Mouse (Mus musculus) heart, adult 18-20 months (tissue): ENCODE data around the gene Cxcr4. TPM values are rescaled to one million over a fixed set of nuclear protein-coding genes. Genes with fewer than 3 reads are reported as not detected.

Experiments used
- total RNA-seq, 2 experiments: library from RNA; stranded (reverse); gene quantifications; 2 replicates each; pipeline ENCODE4 v1.2.3; 2021

The Cxcr4 gene
- total RNA-seq, 2 experiments from 2014 or later, result 8.9 to 14.7 TPM

Other genes starting within 250 kb of the Cxcr4 start
- gene Mcm6, start 232.6 kb downstream of the Cxcr4 start, total RNA-seq, result 1 to 10 TPM; 6.0 to 6.5 TPM
- gene Dars, start 174.9 kb downstream of the Cxcr4 start, total RNA-seq, result 10 to 100 TPM; 69.2 to 71.5 TPM